Mouse (Mus musculus): ENCODE results near the gene Nr2c2.

The Nr2c2 gene

DNA sequence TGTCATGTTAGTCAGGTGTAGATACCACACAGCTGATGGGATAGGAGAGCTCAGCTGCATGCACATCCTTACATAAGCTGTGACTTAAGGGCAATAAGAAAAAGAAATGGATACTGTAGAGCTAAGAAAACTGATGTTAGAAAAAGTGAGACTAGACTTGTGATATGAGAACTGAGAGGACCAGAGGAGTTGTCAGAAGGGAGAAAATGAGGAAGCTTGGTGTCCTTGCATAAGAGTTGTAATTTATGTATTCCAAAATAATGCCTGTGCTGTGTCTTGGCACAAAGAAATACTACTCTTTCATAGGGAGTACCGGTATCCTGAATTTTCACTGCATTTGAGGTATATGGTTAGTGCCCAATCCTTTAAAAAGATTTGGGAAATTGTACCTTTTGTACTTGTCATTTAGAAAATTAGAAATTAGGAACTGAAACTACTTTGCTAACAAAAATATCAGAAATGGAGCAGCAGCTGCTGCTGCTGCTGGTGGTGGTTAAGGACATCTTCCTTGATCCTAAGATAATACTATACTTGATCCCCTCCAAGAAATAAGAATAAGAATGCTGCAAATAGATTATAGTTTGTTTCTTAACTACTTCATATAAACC, 35.8 kb downstream of the Nr2c2 start:
- no peak for DNase-seq (ENCODE audit: low spot score)

DNA sequence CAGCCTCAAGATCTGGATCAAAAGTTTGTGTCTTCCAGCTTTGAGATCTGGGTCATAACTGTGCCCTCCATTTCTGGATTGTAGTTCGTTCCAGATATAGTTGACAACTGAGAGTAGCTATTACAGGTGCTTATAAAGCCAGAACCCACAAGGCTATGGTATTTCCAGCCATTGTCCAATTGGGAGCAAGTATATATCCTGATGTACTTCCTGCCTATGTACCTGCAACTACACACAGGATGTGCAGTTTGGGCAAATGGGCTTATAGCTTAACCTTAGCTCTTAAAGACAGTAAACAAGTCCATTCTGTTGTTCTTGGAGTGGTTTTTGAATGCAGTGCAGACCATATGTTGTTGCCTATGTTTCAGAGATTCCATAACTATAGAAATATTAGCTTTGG, 40.3 kb downstream of the Nr2c2 start:
- DNase-seq (ENCODE audit: low spot score): no peak

DNA sequence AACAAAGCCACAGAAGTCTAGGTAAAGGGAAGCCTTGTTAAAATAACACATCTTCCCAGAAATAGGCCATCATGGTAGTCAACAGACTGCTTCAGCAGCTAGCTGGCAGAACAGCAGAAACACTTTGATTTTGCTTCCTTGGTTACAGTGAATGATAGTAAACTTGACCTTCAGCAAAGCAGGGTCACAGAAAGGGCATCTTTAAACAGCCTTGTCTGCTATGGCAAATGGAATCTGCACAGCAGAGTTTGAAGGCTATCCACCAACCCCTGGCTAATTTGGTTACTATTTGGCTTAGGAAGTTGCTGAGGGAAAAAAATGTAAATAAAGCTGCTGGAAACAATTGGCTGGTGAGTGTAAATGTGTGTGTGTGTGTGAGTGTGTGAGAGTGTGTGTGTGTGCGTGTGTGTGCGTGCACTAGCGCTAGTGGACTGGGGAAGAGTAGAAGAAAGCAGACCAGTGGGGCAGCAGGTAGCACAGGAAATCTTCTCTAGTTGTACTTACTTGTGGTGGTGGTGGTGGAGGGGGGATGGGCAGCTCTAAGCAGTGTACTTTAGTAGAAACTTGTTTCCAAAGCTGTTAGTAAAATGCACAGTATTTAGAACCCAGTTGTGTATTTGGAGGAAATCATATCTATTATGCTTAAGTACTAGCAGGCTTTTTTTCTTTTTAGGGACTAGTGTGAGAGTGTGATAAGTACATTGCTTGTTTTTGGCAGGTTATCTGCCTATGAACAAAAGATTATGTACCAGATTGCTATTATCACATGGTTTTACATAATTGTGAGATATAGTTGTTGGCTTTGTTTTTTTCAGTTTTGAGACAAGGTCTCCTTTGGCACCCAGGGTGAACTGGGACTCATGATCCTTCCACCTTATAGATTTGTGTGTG, 41.1 kb downstream of the Nr2c2 start:
- DNase-seq (ENCODE audit: low spot score): no peak

DNA sequence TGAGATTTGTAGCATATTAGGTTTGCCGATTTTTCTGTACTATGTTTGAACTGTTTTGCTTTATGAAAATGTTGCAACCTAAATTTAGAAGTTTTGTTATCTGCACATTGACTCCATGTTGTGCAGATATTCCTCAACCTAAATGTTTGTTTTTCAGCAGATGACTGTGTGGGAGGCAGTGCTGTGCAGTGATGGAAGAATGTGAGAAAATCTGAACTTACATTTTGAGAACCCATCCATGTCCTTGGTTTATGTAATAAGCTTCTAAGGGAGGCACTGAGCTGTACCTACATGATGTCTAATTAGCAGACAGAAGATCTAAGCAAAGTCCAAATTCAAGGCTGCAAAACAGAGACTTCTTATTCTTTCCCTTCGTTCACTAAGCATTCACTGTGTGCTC, 42.4 kb downstream of the Nr2c2 start:
- no peak for DNase-seq (ENCODE audit: low spot score)

DNA sequence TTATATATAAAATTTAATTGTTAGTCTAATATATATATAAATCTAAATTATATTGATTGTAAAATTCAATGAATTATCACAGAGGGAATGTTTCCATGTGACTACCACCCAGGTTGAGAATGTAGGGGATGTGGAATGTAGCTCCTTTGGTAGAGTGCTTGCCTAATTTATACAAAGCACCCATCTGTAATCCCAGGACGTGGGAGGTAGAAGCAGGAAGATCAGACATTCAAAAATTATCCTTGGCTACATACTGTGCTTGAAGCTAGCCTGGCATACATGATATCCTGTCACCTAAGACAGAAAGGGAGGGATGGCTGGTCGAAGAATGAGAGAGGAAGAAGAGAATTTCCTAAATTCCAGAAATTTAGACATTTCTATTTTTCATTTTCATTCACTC, 45.2 kb downstream of the Nr2c2 start:
- DNase-seq (ENCODE audit: low spot score): no peak

DNA sequence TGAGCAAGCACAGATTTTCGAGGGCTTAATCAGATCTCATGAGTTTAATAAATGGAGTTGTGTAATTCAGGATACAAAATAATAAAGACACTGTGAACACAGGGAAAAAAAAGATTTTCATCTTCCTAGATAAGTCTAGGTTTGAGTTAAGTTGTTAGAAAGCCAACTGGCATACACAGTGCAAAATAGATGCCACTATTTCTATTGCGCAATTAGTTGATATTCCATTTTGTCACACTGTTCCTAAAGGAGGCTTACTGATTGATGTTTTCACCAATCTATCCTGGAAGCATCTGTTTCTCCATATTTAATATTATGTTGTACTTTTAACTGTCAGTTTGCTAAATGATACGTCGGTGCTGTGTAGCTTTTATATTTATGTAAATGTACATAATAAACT, 54.7 kb downstream of the Nr2c2 start:
- no peak for DNase-seq (ENCODE audit: low spot score)

DNA sequence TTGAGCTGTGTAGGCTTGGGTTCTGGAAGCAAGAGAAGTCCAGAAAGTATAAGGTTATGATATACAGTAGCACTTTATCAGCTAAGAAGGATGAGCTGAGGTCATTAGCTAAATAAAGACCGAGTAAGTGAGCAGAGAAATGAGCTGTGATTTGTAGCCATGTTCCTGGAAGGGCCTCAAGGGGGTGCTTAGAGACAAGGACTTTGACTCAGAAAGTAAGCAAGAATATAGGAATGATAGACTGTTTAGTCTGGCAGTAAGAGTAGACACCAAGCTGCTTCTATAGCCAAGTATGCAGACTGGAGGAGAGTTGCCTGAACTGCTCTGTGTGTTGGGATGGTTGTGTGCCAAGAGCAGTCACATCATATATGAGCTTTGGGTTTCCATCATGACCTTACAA, 62.6 kb downstream of the Nr2c2 start:
- DNase-seq (ENCODE audit: low spot score): no peak

DNA sequence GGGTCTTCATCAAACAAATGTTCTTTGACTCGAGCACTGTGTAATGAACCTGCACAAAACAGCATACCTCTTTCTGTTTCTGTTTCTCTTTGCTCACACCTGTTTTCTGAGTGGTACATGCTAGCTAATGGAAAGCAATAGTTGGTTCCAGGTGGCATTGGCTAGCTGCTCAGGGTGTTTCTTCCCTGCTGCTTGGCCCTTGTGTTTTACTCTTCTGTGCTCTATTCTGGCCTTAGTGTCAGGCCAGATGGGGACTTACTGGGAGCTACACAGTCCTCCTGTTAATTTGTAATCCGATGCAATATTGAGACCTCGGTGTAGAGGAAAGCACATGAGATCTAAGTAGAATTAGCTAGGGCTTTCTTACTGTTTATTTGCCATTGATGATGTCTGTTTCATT, 67.6 kb downstream of the Nr2c2 start:
- no peak for DNase-seq (ENCODE audit: low spot score)

DNA sequence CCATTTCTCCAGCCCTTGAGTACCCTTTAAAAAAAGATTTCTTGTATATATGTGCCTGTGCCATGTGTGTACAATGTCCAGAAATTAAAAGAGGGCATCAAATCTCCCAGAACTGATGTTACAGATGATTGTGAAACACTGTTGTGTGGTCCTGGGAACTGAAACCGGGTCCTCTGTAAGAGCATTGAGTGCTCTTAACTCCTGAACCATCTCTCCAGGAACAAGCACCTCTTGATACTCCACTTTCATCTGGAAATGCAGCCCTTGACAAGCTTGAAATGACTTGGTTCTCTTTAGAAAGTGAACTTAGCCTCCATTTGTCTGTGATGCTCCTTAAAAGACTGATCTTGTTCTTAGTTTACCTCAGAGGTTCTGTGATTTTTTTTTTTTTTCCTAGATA, 71.5 kb downstream of the Nr2c2 start:
- DNase-seq (ENCODE audit: low spot score): no peak

DNA sequence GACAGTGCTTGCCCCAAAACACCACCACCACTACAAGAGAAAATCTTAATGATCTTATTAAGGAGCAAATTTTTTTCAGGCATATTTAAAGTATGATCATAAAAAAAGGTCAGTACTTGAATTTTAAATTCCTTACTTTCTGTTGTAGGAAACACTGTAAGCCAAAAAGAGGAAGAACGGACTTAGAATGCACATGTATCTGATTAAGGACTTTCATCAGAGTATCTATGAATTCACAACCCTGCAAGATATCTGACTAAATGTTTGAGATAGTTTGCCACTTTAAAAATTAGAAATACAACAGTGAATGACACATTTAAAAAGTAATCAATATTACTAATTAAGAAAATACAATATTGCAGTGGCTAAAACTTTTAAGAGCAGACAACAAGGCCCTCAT, 85.3 kb downstream of the Nr2c2 start:
- no peak for DNase-seq (ENCODE audit: low spot score)

DNA sequence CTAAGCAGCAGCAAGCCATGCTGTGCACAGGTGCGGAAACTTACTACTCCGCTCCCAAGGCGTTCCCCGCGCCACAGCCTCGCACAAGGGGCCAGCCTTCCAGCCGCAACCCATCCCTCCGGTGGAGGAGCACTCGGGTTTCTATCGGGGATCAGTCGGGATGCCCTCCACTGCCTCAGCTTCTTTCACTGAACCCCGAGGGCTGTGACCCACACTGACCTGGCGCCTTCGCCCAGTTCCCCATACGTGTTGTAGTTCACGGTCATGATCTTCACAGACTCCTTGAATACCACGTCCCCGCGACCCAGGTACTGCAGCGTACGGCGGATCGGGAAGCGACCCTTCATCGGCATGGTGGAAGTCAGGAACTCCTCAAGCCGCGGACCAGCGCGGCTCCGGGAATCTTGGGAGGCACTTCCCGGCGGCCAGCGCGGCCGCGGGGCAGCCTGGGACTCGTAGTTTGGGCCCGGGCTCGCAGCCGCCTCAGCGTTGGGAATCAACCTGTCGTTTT, 92.5 kb downstream of the Nr2c2 start, which contains the start of gene Mrps25:
Gene Mrps25, minus strand, starts transcription at position 413 of the 511 bp plus-strand sequence.
- peak; percentile 66 for DNase-seq (ENCODE audit: low spot score)

DNA sequence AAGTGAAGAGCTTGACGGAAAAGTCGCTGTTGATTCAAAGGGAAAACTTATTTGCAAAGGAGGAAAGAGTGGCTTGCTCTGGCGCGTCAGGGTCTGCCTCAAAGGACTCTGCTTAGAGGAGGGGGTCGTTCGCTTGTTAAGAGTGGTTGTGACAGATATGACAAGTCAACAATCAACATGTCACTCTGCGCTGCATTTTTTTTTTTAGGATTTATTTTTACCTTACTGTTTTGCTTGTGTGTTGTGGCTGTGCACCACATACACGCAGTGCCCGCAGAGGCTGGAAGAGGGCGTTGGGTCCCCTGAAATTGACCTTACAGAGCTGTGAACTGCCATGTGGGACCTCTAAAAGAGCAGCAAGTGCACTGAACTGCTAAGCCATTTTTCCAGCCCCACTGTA, 93.0 kb downstream of the Nr2c2 start:
- DNase-seq (ENCODE audit: low spot score): no peak

DNA sequence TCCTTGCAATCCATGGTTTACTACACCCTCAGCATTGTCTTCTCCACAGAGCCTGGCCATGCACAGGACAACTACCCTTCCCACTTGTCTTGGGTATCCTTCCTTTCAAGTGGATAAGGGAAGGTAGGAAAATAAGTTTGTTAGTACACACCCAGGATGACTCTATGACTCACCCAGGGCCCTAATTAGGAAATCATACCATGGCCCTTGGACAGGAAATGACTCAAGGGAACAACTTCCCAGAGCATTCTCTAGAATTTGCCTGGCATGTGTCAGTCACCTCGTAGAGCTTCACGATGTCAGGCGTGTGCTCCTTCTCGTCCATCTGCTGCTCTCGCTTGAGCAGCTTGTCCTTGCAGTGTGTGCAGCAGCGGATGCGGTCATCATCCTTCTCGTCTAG, 108.2 kb downstream of the Nr2c2 start:
- DNase-seq (ENCODE audit: low spot score): no peak

DNA sequence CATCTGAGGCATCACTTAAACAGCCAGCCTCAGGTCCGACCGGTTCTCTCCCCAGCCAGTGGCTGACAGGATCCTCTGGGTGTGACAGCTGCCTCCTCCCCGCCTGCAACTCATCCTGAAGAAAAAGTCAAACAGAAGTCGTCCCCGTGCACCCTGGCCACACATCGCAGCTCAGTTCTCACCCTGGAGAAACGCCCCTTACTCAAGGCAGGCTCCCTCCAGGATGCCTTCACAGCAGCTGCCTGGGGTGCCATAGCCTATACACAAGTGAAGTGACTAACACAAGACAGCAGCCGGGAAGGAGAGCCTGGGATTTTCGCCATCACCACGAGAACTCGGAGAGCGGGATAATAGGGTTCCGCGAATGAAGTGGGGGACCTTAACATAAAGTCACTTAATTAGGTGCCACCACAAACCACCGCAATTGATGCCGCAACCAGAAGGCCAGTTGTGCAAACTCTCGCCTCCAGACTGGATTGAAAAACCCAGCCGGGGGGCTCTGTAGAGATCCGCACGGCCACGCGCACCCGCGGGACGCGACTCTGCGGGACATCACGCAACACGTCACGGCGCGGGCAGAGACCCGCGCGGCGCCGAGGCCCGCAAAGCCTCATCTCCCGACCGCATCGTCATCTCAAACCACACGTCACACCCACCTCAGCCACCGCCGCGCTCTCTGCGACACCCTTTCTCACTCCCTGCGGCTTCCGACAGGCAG, 123.0 kb downstream of the Nr2c2 start:
- DNase-seq (ENCODE audit: low spot score): peak; percentile 10

DNA sequence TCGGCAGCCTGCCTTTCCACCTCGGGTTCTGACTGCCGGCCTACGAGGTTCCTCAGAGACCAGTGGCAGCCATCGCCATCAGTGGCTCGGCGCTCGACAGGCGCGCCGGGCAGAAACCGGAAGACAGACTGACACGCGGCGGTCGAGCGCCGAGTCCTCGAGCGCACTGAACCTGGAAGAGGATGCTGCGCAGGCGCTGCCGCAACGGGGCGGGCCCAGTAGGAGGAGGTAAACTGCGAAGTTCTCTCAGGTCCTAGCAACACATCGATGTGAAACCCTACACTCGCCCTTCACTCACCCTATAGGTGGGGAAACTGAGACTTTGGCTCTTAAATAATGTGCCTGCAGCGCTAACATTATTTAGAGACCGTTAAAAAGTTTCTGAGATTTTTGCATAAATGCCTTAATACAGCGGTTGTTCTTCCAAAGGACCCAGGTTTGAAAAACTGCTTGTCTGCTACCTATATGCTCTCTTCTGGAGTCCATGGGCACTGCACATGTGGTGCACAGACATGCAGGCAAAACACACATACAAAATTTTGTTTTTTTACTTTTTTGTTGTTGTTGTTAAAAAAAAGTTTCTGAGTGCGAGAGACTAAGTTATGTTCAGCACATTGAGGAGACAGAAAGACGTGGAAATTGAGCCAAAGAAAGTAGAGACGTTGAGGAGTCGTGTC, 123.7 kb downstream of the Nr2c2 start, which contains the start of gene Rbsn:
Gene Rbsn, minus strand, starts transcription at position 153 of the 677 bp plus-strand sequence.
- peak; percentile 93 for DNase-seq (ENCODE audit: low spot score)

DNA sequence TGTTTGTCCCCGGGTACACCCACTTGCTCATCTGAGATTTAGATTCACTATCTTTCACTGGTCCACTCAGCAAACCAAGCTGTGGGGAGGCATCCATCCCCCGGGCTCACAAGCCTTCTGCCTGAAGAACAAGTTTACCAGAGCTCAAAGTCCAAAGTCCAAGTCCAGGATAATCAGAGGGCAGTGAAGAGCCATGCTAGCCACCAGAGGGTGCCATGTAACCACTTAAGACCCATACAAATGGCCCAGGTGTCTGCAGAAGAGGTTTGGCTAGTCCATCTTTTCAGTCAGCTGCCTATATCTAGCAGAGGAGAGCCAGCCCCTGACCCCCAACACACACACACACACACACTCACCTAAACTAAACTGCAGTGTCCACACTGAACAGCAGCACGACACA, 128.3 kb downstream of the Nr2c2 start:
- peak; percentile 26 for DNase-seq (ENCODE audit: low spot score)

DNA sequence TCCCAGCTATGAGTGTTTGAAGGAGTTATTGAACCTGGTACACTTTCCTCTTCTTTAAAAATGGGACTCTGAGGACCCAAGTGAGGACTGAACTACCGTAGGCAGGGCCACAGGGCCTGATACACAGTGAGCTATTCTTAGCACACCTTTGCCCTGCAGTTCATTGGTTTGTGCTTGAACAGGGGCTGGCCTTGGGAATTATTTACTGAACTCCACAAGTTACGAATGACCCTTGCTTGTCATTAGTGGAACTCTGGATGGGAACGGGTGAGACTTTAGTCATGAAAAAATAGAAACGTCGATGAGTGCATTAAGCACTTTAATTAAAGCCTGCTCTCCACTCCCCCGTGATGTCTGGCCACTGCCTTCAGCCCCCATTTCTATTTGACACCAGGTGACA, 130.4 kb downstream of the Nr2c2 start:
- DNase-seq (ENCODE audit: low spot score): no peak

DNA sequence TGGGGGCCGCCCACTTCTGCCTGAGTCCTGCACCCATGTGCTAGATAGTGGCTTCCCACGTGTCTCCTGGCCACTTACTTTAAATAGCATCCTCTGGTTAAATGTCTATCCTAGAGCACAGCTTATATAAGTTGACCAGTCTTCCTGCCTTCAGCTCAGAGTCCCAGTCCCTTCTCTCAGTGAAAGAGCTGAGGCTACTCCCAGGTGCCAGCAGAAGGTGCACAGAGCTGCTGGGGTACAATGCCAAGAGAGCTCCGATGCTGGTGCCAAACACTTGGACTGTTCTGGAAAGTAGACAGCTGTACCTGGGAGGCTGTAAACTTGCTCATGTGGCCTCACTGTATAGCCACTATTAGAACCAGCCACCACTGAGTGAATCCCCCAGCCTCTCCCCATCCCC, 130.8 kb downstream of the Nr2c2 start:
- no peak for DNase-seq (ENCODE audit: low spot score)
